Mouse (Mus musculus): ENCODE data around the gene Srrm4.

DNA sequence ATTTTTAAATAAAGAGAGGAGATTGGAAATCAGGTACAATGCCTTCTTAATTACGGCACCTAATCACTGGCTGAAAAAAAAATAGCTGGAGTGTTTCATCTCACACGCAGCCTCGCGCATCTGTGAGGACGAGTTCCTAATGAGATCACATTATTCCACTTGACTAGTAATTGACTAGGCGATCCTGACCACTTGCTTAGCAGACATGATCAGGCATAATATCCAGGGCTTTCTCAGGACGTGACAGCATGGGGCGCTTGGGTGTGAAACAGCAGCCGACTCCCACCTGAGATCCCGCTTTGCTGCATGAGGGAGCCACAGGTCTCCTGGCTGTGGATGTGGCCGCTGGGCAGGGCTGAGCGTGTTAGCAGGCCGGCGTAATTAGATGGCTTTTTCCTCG lies 90.3 kb downstream of the Srrm4 start:
- TF ChIP-seq CTCF (IDR thresholded peaks at IDR 0.05; ENCODE audit: extremely low read depth, insufficient read length, insufficient replicate concordance, low read depth, low read length): no peak
- no peak for TF ChIP-seq POLR2A (IDR thresholded peaks at IDR 0.05; ENCODE audit: low read depth, low read length)

All from small intestine, adult 2 months (tissue).